Mouse (Mus musculus) spleen, postnatal 14 days (tissue): ENCODE measurements at regions not wholly inside any gene's neighbourhood (a gene's known extent, or its start where the extent isn't known, plus 50 kb on each side); places are given as distances from the start of the nearest gene placed in this dataset.
"Not testable (repeated sequence)": the region's sequence is repeated elsewhere in the genome, so short reads cannot be mapped to it uniquely, and the experiment has no call there.

ENCODE experiments used
- DNase-seq, 2 experiments: peaks; one replicate each; pipeline ENCODE4 v3.0.0; 2021 to 2022; ENCODE audit warnings: low spot score in 2 of 2

- no peak for DNase-seq
Observed at GRCm38 (mm10) chr6:95058017-95058416, 59.0 kb upstream of the Kbtbd8 start.

GRCm38 (mm10) chr6:95056222-95056621 lies 60.8 kb upstream of the Kbtbd8 start:
- DNase-seq: no peak

DNA sequence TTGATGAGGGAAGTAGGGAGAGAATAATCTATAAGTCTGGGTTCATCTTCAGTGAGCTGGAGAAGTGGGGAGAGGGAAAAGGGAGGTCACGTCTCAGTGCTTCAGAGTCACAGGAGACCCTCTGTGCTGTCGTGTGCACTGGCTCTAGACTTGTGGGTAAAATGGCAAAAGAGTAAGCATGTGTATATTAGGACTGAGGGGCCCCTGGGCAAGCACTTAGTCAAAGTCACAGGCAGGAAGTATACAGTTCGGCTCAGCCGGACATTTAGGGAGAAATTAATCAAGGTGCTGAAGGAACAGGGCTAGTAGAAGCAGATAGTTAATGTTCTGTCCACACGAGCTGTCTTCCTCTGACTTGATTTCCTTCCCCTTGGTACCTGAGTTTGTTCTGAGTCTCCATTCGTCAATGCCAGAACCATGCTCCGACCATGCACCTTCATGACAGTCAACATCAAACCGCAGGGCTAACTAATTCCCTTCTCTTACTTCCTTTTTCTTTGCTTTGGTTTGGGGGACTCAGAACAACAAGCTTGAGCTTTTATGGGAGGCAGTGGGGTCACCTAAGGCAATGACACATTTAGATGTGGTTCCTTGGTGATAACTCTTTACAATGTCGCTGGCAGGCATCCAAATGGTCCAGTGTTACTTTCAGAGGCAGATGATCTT lies 63.2 kb upstream of the Kbtbd8 start:
- DNase-seq: no peak

DNA sequence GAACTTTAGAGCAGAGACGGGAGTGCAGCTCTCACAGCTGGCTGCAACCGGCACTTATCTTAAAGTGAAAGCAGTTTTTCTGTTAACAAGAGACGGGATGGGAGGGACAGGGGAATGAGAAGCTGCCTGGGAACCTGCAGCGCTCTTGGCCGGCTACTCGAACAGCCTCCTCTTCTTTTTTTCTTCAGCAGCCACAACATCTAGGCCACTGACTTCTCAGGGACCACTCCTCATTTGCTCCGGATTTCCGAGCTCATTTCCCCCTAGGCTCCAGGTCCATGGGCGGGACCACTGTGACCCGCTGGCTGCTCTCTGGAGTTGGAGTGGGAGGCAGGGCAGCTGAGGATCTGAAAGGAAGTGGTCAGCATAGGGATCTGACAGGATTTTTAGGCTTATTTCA lies 75.7 kb upstream of the Kbtbd8 start:
- not testable (repeated sequence) for DNase-seq

GRCm38 (mm10) chr6:95024239-95024638 lies 92.8 kb upstream of the Kbtbd8 start:
- DNase-seq: no peak

GRCm38 (mm10) chr6:95021724-95022123 lies 95.3 kb upstream of the Kbtbd8 start:
- no peak for DNase-seq

DNA sequence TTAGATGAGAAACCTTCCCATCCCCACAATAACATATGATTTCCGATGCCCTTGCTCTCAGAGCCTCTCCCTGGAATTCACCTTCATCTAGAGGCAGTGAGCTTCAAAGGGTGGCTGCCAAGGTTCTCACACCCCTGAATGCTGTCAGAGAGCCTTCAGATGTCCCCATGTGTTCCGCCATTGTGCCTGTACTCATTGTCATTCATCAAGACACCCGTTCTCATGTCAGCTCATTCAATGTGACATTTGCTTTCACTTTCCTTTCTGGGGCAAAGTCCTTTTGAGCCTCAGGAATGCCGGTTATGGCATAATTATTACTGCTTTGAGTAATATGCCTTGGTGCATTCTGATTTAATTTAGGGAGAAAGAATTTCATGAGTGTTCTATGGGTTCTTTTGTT lies 99.1 kb upstream of the Kbtbd8 start:
- no peak for DNase-seq

GRCm38 (mm10) chr6:95017484-95017883 lies 99.6 kb upstream of the Kbtbd8 start:
- no peak for DNase-seq

GRCm38 (mm10) chr6:95013096-95013495 lies 103.9 kb upstream of the Kbtbd8 start:
- DNase-seq: no peak

- no peak for DNase-seq
Observed at GRCm38 (mm10) chr6:95006485-95006884, 110.6 kb upstream of the Kbtbd8 start.

GRCm38 (mm10) chr6:95003716-95004115 lies 113.3 kb upstream of the Kbtbd8 start:
- DNase-seq: no peak

GRCm38 (mm10) chr6:94999562-94999961 lies 117.5 kb upstream of the Kbtbd8 start:
- DNase-seq: no peak

DNA sequence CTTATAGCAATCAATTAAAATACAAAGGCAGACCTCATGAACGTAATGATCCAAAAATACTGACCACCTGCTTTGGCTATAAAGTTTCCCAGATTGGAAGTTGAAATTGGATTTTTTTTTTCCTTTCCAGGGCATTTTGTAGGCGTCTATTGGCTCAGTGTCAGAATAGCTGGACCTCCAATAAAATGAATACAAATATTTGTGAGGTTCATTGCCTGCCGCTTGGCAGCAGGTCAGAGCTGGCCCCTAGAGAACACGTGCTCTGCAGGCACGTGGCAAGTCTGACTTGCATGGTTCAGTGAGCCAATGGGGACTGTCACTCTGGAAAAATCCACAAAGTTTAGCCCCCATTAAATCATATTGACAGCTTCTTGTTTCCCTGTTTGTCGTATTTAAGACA lies 118.0 kb upstream of the Kbtbd8 start:
- DNase-seq: no peak

DNA sequence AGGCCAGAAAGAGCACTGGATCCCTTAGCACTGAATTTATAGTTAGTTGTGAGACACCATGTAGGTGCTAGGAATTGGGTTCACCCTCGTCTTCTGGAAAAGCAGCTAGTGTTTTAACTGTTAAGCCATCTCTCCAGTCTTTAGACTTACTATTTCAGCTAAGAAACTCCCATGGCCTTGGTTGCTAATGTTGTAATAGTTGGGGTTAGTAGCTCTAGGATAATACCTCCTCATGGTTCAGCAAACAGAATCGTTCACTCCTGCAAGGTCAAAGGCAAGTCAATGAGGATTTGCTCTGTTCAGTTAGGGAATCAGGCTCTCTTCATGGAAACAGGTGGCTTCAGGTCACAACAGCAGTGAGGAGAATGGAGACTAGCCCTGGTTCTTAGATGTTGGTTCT lies 118.7 kb upstream of the Kbtbd8 start:
- DNase-seq: no peak

- no peak for DNase-seq
Observed at GRCm38 (mm10) chr6:94994376-94994775, 122.7 kb upstream of the Kbtbd8 start.

DNA sequence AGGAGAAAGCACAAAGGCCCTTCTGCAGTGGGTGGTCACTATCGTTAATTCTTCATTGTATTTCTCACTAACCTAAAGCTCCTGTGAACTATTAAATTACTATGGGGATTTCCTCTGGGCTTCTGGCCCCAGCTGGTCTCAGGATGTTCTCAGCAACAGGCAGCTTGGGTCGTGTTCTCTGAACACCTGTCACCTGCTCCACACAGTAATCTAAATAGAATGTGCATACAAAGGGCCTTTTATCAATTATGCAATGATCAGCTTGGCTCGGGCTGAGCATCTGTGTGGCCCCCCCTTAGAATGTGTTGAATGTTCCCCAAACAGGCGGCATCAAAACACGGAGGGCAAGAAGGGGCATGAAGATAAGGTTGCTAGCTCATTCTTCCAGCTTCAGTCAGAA lies 129.6 kb upstream of the Kbtbd8 start:
- DNase-seq: no peak

GRCm38 (mm10) chr6:94986346-94986745 lies 130.7 kb upstream of the Kbtbd8 start:
- no peak for DNase-seq

DNA sequence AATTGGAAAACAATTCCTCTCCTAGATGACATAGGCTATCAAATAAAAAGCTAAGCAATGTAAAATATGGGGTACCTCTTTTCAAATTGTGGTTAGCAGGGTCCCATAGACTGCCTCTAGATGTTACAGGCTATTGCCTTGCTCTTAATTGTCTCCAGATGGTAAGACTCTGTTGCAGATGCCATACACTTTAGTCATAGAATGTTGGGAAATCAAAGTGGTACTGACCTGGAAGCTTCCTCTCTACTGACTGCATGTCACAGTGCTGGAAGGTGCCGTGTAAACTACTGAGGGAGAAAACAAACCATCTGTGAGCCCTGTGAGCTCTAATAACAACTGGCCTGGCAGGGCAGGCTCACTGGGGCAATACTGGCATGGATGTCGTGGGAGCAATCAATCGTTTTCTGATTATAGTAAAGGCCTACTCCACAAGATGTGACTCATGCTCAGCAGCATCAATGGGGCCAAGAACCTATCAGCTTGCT lies 132.6 kb upstream of the Kbtbd8 start:
- no peak for DNase-seq

- DNase-seq: no peak
Observed at GRCm38 (mm10) chr6:94968683-94969082, 148.4 kb upstream of the Kbtbd8 start.

DNA sequence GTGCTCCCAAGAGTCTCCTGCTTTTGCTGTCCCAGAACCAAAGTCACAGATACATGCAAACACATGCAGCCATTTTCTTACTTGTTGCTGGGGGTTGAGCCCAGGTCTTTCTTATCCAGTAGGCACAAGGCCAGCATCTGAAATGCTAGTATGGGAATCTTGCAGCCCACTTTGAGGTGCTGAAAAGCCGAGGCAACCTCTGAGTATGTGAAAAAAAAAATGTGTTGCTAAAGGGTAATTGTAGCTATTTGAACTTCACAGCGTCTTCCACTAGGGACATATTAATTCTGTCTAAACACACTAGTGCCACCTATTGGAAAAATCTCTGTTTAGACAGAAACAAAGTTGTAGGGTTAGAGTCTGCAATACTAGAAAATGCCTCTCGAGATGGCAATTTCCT lies 150.1 kb upstream of the Kbtbd8 start:
- no peak for DNase-seq

DNA sequence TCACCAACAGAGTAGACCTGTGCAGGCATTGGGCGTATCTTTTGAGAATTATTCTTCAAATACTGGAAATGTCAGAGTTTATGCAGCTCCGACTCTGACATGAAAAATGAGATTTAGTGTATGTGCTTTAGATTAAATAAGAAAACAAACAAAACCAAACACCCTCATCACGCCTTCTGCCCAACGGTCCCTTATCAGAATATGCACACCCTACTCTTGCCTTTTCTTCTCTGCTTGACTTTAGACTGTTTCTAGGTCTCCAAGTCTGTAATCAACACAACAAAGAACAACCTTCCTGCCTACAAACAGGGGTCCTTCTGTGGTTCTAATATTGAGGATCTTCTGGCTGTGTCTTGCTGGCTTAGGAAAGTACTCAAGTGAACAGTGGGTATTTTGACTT lies 153.8 kb upstream of the Kbtbd8 start:
- DNase-seq: no peak

DNA sequence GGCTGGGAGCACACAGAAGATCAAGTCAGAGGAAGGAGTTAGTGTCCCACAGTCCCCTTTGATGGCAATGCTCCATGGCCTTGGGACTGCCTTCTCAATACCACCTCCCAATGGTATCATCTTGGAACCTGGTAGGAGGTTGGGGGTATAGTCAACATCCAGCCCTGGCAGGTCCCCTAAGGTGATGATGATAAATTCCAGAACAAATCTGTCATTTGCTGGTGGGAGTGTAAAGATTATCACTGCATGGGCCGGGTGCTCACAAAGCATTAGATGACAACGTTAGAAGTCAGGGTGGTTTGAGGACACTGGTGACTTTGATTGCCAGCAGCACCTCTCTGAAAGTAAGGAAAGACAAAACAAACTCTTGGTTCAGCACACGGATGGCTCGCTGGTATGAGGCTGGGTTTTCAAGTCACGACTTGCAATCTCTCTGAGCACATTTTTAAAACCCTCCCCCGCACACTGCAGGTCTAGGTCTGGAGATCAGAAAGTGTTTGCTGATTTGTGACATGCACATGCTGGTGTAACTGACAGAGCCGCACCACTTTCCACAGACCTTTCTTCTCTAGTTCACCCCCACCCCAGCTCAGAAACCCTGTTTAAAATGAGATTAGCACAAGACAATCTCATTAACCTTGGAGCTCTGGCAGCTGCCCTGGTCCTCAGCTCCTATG lies 154.5 kb upstream of the Kbtbd8 start:
- DNase-seq: no peak

GRCm38 (mm10) chr6:94961821-94962220 lies 155.2 kb upstream of the Kbtbd8 start:
- no peak for DNase-seq

DNA sequence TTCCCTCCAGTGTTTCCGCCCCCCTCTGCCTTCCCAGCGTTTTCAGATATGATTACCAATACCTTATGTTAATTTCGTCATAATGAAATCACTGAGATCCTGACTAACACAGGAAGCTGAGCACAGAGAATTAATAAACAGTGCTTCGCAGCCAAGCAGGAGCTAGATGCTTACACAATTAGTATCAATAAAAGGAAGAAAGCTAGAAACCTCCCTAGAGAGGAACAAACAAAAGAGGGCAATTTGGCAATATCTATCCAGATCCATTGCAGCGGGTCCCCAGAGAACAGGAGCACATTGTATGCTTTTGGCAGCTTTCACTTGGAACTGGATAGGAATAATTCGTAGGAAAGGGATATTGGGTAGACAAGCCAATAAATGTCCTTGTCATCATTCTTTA lies 159.1 kb upstream of the Kbtbd8 start:
- DNase-seq: no peak
